Mouse (Mus musculus) hindbrain, embryonic 12.5 days (tissue): Measurements from ENCODE around the gene Hes5. TPM values are rescaled to one million over a fixed set of nuclear protein-coding genes. Genes with fewer than 3 reads are reported as not detected.

Experiments
- ATAC-seq: fragments of 200-750 bp; cut with Nextera tagmentation; 2 replicates; pipeline ENCODE4 v1.8.0; 2017; ENCODE audit warnings: moderate TSS enrichment; ENCODE audit not compliant: low FRiP score
- H3K27ac ChIP-seq: fragments of 300-500 bp; sonication (generic); 2 replicates; pipeline ENCODE4 v1.5.1; 2016; ENCODE audit warnings: mild to moderate bottlenecking
- H3K27me3 ChIP-seq: fragments of 300-500 bp; sonication (generic); 2 replicates; pipeline ENCODE4 v1.6.1; 2016; ENCODE audit warnings: mild to moderate bottlenecking
- H3K36me3 ChIP-seq: fragments of 300-500 bp; sonication (generic); 2 replicates; pipeline ENCODE4 v1.6.1; 2016; ENCODE audit warnings: mild to moderate bottlenecking
- H3K4me1 ChIP-seq: fragments of 300-500 bp; sonication (generic); 2 replicates; pipeline ENCODE4 v1.6.1; 2016
- H3K4me2 ChIP-seq: fragments of 300-500 bp; sonication (generic); replicated peaks from 2 replicates; pipeline ENCODE4 v1.6.1; 2016; ENCODE audit warnings: mild to moderate bottlenecking
- H3K4me3 ChIP-seq: fragments of 300-500 bp; sonication (generic); 2 replicates; pipeline ENCODE4 v1.5.1; 2016; ENCODE audit warnings: mild to moderate bottlenecking
- H3K9ac ChIP-seq: fragments of 300-500 bp; sonication (generic); 2 replicates; pipeline ENCODE4 v1.6.1; 2016; ENCODE audit warnings: mild to moderate bottlenecking, moderate library complexity
- H3K9me3 ChIP-seq: fragments of 300-500 bp; sonication (generic); replicated peaks from 2 replicates; pipeline ENCODE4 v1.6.1; 2016; ENCODE audit warnings: mild to moderate bottlenecking
- WGBS: fragments of 180-500 bp; shearing (Covaris S2); methylation state at CpG from one replicate; pipeline ENCODE4 v1.1.7; 2016; 5-methylcytosine and 5-hydroxymethylcytosine counted together
- polyA plus RNA-seq: library from polyadenylated mRNA; unstranded; fragments of >200 nt; fragmentation: Nextera tagmentation; extraction: Ambion mirVana; gene quantifications from 2 replicates; pipeline ENCODE4 v1.2.1, GENCODE M21; 2016

Hes5 gene
- polyA plus RNA-seq, 1 experiment from 2014 or later: 329 TPM

DNA sequence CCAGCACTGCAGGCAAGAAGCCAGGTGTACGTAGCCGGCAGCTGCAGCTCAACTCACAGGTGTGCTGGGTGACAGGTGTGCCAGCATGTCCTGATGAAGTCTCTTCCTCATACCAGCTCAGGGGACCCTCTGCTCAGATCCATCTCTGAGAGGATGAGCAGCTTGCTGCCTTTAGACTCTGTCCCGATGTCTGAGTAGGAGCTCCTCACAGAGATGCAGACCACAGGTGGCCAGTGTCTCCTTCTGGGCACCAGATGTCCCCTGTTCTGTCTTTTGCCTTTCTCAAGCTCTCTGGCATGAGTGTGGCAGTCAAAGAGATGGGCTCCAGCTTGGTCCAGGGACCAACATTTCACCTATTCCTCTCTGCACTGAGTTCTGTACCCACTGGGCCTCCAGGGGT lies 46.9 kb downstream of the Hes5 start:
- no peak overlapping the region for H3K4me3 ChIP-seq
- H3K9ac ChIP-seq: no peak overlapping the region
- ATAC-seq: no peak
- H3K9me3 ChIP-seq: no peaks in the 10 kb centered on the region
- 87% methylated on average over 3 of the region's 3 CpGs for WGBS
- H3K4me1 ChIP-seq: peaks cover 7% of the 10 kb centered on the region
- no peaks in the 10 kb centered on the region for H3K36me3 ChIP-seq
- no peak overlapping the region for H3K4me2 ChIP-seq
- H3K27ac ChIP-seq: no peak overlapping the region
- H3K27me3 ChIP-seq: peaks cover 3% of the 10 kb centered on the region; the same call in 1 of the 2 replicates

DNA sequence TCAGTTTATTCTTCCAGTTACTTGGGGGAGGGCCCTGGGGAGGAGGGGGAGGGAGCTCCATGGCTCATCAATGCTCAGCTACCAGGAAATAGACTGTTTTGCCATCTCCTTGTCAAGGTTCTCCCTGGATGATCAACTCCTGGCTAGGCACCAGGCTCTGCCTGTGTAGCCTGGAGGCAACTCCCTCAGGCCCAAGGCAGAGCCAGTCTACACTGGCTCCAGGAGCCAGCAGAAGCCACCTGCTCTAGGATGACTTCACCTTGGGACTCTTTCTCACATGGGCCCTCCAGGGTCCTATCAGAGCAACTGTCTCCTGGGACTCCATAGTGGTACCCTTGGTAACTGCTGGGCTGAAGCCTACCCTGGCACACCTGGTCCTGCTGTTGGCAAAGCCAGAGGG lies 47.4 kb downstream of the Hes5 start:
- H3K4me1 ChIP-seq: peaks cover 11% of the 10 kb centered on the region
- no peak overlapping the region for H3K27ac ChIP-seq
- no peak overlapping the region for H3K9ac ChIP-seq
- H3K4me3 ChIP-seq: no peak overlapping the region
- H3K9me3 ChIP-seq: no peaks in the 10 kb centered on the region
- no peak overlapping the region for H3K4me2 ChIP-seq
- no peak for ATAC-seq
- H3K27me3 ChIP-seq: peaks cover 3% of the 10 kb centered on the region; the same call in 1 of the 2 replicates
- H3K36me3 ChIP-seq: no peaks in the 10 kb centered on the region

DNA sequence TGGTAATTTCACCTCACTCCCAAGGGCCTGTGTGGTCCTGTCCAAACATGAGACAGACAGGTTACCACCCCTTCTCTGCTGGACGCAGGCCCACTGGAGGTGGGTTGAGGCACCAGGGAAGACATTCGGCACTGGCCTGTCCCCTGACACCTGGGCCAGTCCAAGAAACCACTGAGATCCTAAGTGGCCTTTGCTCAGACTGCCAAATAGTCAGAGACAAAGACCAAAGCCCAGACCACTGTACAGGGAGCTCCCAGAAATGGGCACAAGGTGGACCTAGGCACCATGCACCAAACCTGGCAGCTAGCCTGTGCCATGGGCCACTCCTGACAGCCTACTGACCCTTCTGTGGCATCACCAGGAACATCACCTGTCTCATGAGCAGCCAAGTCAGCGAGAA lies 48.5 kb downstream of the Hes5 start:
- H3K4me3 ChIP-seq: no peak overlapping the region
- H3K27me3 ChIP-seq: peaks cover 3% of the 10 kb centered on the region; the same call in 1 of the 2 replicates
- H3K36me3 ChIP-seq: no peaks in the 10 kb centered on the region
- H3K27ac ChIP-seq: no peak overlapping the region
- no peak for ATAC-seq
- no peak overlapping the region for H3K9ac ChIP-seq
- H3K4me2 ChIP-seq: no peak overlapping the region
- no peaks in the 10 kb centered on the region for H3K9me3 ChIP-seq
- H3K4me1 ChIP-seq: peaks cover 16% of the 10 kb centered on the region
- WGBS: 78% methylated on average over 3 of the region's 3 CpGs

DNA sequence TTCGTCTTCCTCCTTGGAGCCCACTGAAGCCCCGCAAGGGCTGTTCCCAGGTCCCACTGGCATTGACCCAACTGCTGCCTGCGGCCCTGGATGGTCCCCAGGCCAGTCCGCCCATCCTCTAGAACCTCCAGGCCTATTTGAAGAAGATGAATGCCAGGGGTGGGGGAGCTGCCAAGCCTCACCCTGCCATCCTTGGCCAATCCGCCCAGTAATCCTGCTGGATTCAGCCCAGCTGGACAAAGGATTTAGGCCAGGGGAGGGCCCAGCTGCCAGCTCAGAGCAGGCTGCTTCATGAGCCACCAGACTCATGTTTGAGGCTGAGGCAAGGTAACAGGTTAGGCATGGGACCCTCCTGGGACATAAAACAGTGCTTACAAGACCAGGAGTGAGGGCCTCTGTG lies 50.1 kb downstream of the Hes5 start:
- Histone ChIP-seq H3K36me3 (no peaks in the 10 kb centered on the region), H3K9me3 (no peaks in the 10 kb centered on the region), H3K27me3 (peaks cover 3% of the 10 kb centered on the region; the same call in 1 of the 2 replicates), H3K4me2 (no peak overlapping the region), H3K27ac (no peak overlapping the region), H3K4me1 (peaks cover 28% of the 10 kb centered on the region), H3K9ac (no peak overlapping the region), H3K4me3 (no peak overlapping the region)
- ATAC-seq: no peak
- WGBS: 79% methylated on average over 5 of the region's 5 CpGs

DNA sequence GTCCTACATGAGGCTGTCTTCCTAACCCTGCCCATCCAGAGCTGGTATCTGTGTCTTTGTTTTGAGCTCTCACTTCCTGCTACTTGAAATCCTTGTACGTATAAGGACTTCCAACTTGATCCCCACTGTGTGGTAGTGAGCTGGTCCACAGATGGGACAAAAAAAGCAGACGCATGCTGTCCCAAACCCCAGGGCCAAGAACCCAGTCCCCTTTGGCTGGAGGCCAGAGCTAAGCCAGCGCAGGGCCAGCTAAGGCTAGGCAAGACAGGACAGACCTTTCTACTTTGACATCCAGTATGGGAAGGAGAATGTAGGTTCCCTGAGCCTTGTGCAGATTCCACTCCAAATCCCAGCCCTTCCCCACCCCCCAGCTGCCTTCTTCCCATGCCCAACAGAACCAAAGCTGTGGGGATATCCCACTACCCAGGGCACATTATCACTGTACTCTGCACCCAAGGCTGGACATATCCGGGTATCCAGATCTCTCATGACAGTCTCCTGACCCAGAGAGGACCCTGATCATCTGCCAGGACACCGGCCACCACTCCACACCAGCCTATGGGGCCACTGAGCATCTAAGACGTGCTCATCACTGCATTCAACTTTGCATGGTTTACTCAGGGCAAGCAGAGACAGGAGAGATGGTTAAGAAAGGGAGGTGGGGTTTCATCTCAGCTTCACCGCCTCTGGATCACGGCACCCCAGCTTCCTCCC lies 50.7 kb downstream of the Hes5 start:
- 82% methylated on average over 8 of the region's 8 CpGs for WGBS
- no peaks in the 10 kb centered on the region for H3K36me3 ChIP-seq
- H3K4me2 ChIP-seq: no peak overlapping the region
- H3K4me1 ChIP-seq: peaks cover 32% of the 10 kb centered on the region
- H3K27ac ChIP-seq: no peak overlapping the region
- H3K9me3 ChIP-seq: no peaks in the 10 kb centered on the region
- no peak overlapping the region for H3K9ac ChIP-seq
- H3K4me3 ChIP-seq: no peak overlapping the region
- no peak for ATAC-seq
- peaks cover 3% of the 10 kb centered on the region; the same call in 1 of the 2 replicates for H3K27me3 ChIP-seq

Other genes with a start within 250 kb of the Hes5 start
- gene Ttc34, start 123.5 kb upstream of the Hes5 start, polyA plus RNA-seq: 0.27 and 0.72 TPM in 2 replicates
- gene Mmel1, start 91.3 kb upstream of the Hes5 start, polyA plus RNA-seq: 0.40 and 0.41 TPM in 2 replicates
- 38.0 and 40.2 TPM in 2 replicates for gene Fam213b, start 61.8 kb upstream of the Hes5 start, polyA plus RNA-seq
- 0.79 and 0.97 TPM in 2 replicates for gene Tnfrsf14, start 32.4 kb upstream of the Hes5 start, polyA plus RNA-seq
- gene Pank4, start 3.2 kb downstream of the Hes5 start, polyA plus RNA-seq: 42.5 and 44.5 TPM in 2 replicates
- gene Plch2, start 95.9 kb downstream of the Hes5 start, polyA plus RNA-seq: 5.0 and 5.5 TPM in 2 replicates
- gene Pex10, start 106.1 kb downstream of the Hes5 start, polyA plus RNA-seq: 18.0 and 18.4 TPM in 2 replicates
- gene Rer1, start 125.5 kb downstream of the Hes5 start, polyA plus RNA-seq: 130 and 137 TPM in 2 replicates
- gene Morn1, start 125.7 kb downstream of the Hes5 start, polyA plus RNA-seq: 7.7 and 8.0 TPM in 2 replicates